Mouse (Mus musculus): ENCODE measurements at regions not wholly inside any gene's neighbourhood (a gene's known extent, or its start where the extent isn't known, plus 50 kb on each side); places are given as distances from the start of the nearest gene placed in this dataset.

GRCm38 (mm10) chr9:102449366-102449765, 56.2 kb upstream of the Ky start:
- DNase-seq, result peak; percentile 19

GRCm38 (mm10) chr9:102446066-102446465, 59.5 kb upstream of the Ky start:
- no peak for DNase-seq

GRCm38 (mm10) chr9:102442198-102442842, 63.2 kb upstream of the Ky start:
- no peak for DNase-seq

GRCm38 (mm10) chr9:102437641-102438040, 67.9 kb upstream of the Ky start:
- DNase-seq, result no peak

- DNase-seq, result no peak
These were observed 69.2 kb upstream of the Ky start for GRCm38 (mm10) chr9:102436378-102436777.

- peak; percentile 44 for DNase-seq
These were observed 73.5 kb upstream of the Ephb1 start for GRCm38 (mm10) chr9:102428031-102428430.

- DNase-seq, result no peak
These were observed 70.3 kb upstream of the Ephb1 start for GRCm38 (mm10) chr9:102424672-102425345.

- peak; percentile 33 for DNase-seq
These were observed 69.6 kb upstream of the Ephb1 start for GRCm38 (mm10) chr9:102423919-102424671.

- no peak for DNase-seq
These were observed 69.0 kb upstream of the Ephb1 start for GRCm38 (mm10) chr9:102423465-102423918.

- no peak for DNase-seq
These were observed 67.3 kb upstream of the Ephb1 start for GRCm38 (mm10) chr9:102421826-102422225.

- no peak for DNase-seq
These were observed 65.7 kb upstream of the Ephb1 start for GRCm38 (mm10) chr9:102420196-102420595.

GRCm38 (mm10) chr9:102413631-102414030, 59.1 kb upstream of the Ephb1 start:
- DNase-seq, result no peak

- DNase-seq, result no peak
These were observed 56.2 kb upstream of the Ephb1 start for GRCm38 (mm10) chr9:102410666-102411065.

- no peak for DNase-seq
These were observed 51.5 kb upstream of the Ephb1 start for GRCm38 (mm10) chr9:102406017-102406416.
